Mouse (Mus musculus) stomach, postnatal 0 days (tissue): ENCODE results near the gene Gm5767. TPM values are rescaled to one million over a fixed set of nuclear protein-coding genes. Genes with fewer than 3 reads are reported as not detected.

Source experiments
- ATAC-seq: fragments of 200-750 bp; cut with Nextera tagmentation; 2 replicates; pipeline ENCODE4 v1.8.0; 2017; ENCODE audit not compliant: low FRiP score, low TSS enrichment
- DNase-seq: peaks from one replicate; pipeline ENCODE4 v3.0.0-alpha.2; 2016; ENCODE audit warnings: low spot score
- H3K27ac ChIP-seq: fragments of 300-500 bp; sonication (generic); replicated peaks from 2 replicates; pipeline ENCODE4 v1.5.1; 2014; ENCODE audit warnings: mild to moderate bottlenecking, control low read depth
- H3K27me3 ChIP-seq: fragments of 300-500 bp; sonication (generic); 2 replicates; pipeline ENCODE4 v1.6.1; 2014; ENCODE audit warnings: low read length; ENCODE audit not compliant: control insufficient read depth, insufficient read depth
- H3K36me3 ChIP-seq: fragments of 300-500 bp; sonication (generic); 2 replicates; pipeline ENCODE4 v1.6.1; 2014; ENCODE audit warnings: low read length, mixed read lengths; ENCODE audit not compliant: control insufficient read depth, insufficient read depth
- H3K4me1 ChIP-seq: fragments of 300-500 bp; sonication (generic); replicated peaks from 2 replicates; pipeline ENCODE4 v1.6.1; 2014; ENCODE audit warnings: antibody characterized with exemption; ENCODE audit not compliant: control insufficient read depth, insufficient read depth
- H3K4me2 ChIP-seq: fragments of 300-500 bp; sonication (generic); replicated peaks from 2 replicates; pipeline ENCODE4 v1.6.1; 2014; ENCODE audit warnings: low read depth, mild to moderate bottlenecking, control low read depth, moderate library complexity
- H3K4me3 ChIP-seq: fragments of 300-500 bp; sonication (generic); 2 replicates; pipeline ENCODE4 v1.5.1; 2014; ENCODE audit warnings: low read depth, low read length, control low read depth
- H3K9ac ChIP-seq: fragments of 300-500 bp; sonication (generic); 2 replicates; pipeline ENCODE4 v1.6.1; 2014; ENCODE audit warnings: mild to moderate bottlenecking, low read length, control low read depth, mixed read lengths
- H3K9me3 ChIP-seq: fragments of 300-500 bp; sonication (generic); 2 replicates; pipeline ENCODE4 v1.6.1; 2016; ENCODE audit warnings: low read length; ENCODE audit not compliant: control insufficient read depth
- CTCF ChIP-seq: IDR thresholded peaks from 2 replicates; pipeline ENCODE4 v1.5.1; 2016; ENCODE audit warnings: antibody characterized with exemption, low read depth, mild to moderate bottlenecking, moderate library complexity
- EP300 ChIP-seq: optimal IDR thresholded peaks from 2 replicates; pipeline ENCODE3; 2016; ENCODE audit warnings: antibody characterized with exemption
- WGBS: fragments of 180-500 bp; shearing (Covaris S2); extraction: QIAGEN DNeasy Blood & Tissue Kit; methylation state at CpG from one replicate; pipeline ENCODE4 v1.1.7; 2014; 5-methylcytosine and 5-hydroxymethylcytosine counted together
- polyA plus RNA-seq: library from polyadenylated mRNA; unstranded; fragments of >200 nt; fragmentation: Nextera tagmentation; extraction: Ambion mirVana; gene quantifications from 2 replicates; pipeline ENCODE4 v1.2.1, GENCODE M21; 2015

Gm5767 gene
- polyA plus RNA-seq, 1 experiment from 2014 or later, result not detected

DNA sequence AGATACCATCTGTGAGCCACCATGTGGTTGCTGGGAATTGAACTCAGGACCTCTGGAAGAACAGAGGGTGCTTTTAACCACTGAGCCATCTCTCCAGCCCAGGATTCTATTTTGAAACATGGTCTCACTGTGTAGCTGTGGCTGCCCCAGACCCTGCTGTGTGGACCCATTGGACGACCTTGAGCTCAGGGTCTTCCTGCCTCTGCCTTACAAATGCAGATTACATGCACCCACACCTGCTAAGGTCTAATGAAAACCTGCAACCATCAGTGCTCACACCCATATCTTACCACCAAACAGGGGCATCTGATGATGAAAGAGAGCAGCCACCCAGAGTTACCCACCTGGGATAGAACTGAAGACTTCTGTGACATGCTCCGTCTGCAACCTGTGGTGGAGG lies 24.3 kb upstream of the Gm5767 start:
- no peaks in the 10 kb centered on the region for H3K9me3 ChIP-seq
- no peaks in the 10 kb centered on the region for H3K27me3 ChIP-seq
- no peaks in the 10 kb centered on the region for H3K4me1 ChIP-seq
- WGBS, result 83% methylated on average over 2 of the region's 2 CpGs
- H3K36me3 ChIP-seq, result peaks cover 22% of the 10 kb centered on the region
- TF ChIP-seq CTCF (no peak), EP300 (no peak)
- H3K4me2 ChIP-seq, result no peak overlapping the region
- H3K4me3 ChIP-seq, result no peak overlapping the region
- ATAC-seq (no peak), DNase-seq (no peak)
- H3K9ac ChIP-seq, result no peak overlapping the region
- no peak overlapping the region for H3K27ac ChIP-seq

DNA sequence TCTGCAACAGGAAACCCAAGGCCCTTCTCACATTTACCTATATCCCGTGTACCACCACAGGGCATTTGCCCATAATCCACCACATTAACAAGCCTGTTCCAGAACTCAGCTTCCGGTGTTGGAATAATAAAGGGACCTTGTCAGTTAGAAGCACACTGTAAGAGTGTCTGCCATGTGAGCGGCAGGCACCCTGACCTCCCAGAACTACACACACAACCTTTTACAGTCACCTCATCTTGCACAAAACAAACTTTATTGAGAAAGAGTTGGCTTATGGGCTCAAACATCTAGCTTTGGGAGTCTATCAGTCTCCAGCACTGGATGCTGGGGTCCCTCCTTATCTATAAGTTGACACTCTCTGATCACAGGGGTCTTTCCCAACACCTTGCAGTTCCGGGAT lies 22.2 kb upstream of the Gm5767 start:
- H3K27me3 ChIP-seq, result no peaks in the 10 kb centered on the region
- DNase-seq (no peak), ATAC-seq (no peak)
- 79% methylated on average over 4 of the region's 4 CpGs for WGBS
- TF ChIP-seq CTCF (no peak), EP300 (no peak)
- H3K36me3 ChIP-seq, result peaks cover 17% of the 10 kb centered on the region
- no peak overlapping the region for H3K4me2 ChIP-seq
- no peak overlapping the region for H3K27ac ChIP-seq
- no peaks in the 10 kb centered on the region for H3K9me3 ChIP-seq
- no peak overlapping the region for H3K9ac ChIP-seq
- H3K4me3 ChIP-seq, result no peak overlapping the region
- H3K4me1 ChIP-seq, result no peaks in the 10 kb centered on the region

GRCm38 (mm10) chr16:8658764-8659163 lies 21.8 kb upstream of the Gm5767 start:
- ATAC-seq (no peak), DNase-seq (no peak)
- Histone ChIP-seq H3K9me3 (no peaks in the 10 kb centered on the region), H3K36me3 (peaks cover 17% of the 10 kb centered on the region), H3K4me2 (no peak overlapping the region), H3K4me1 (no peaks in the 10 kb centered on the region), H3K27ac (no peak overlapping the region), H3K27me3 (no peaks in the 10 kb centered on the region), H3K4me3 (no peak overlapping the region), H3K9ac (no peak overlapping the region)
- TF ChIP-seq CTCF (no peak), EP300 (no peak)
- WGBS, result 92% methylated on average over 4 of the region's 4 CpGs

DNA sequence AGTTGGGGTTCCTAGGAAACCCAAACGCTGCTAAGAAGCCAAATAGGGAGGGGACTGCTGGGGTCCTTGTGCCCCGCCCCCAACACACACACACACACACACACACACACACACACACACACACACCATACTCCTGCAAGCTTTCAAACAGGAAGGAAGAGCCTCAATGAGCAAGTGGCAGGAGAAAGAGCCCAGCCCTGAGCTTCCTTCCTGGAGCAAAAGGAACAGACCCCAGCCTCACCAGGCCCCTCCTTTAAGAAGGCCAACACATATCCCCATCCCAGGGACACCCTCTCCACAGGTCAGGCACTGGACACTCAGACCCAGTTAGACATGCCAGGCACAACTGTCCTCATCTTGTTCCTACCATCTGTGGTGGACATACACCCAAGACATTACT lies 17.5 kb upstream of the Gm5767 start:
- H3K4me2 ChIP-seq, result no peak overlapping the region
- no peaks in the 10 kb centered on the region for H3K9me3 ChIP-seq
- H3K27me3 ChIP-seq, result no peaks in the 10 kb centered on the region
- no peak for TF ChIP-seq EP300
- TF ChIP-seq CTCF, result no peak
- H3K4me1 ChIP-seq, result peaks cover 8% of the 10 kb centered on the region
- WGBS, result 67% methylated on average over 2 of the region's 2 CpGs
- no peak overlapping the region for H3K27ac ChIP-seq
- DNase-seq (no peak), ATAC-seq (no peak)
- H3K36me3 ChIP-seq, result peaks cover 5% of the 10 kb centered on the region
- no peak overlapping the region for H3K4me3 ChIP-seq
- H3K9ac ChIP-seq, result no peak overlapping the region

- DNase-seq (no peak), ATAC-seq (no peak)
- 86% methylated on average over 24 of the region's 24 CpGs for WGBS
- Histone ChIP-seq H3K9ac (no peak overlapping the region), H3K4me1 (peaks cover 8% of the 10 kb centered on the region), H3K9me3 (no peaks in the 10 kb centered on the region), H3K27me3 (no peaks in the 10 kb centered on the region), H3K4me3 (no peak overlapping the region), H3K4me2 (no peak overlapping the region), H3K36me3 (peaks cover 5% of the 10 kb centered on the region), H3K27ac (no peak overlapping the region)
- TF ChIP-seq CTCF, result no peak
- TF ChIP-seq EP300, result no peak
These were observed 16.7 kb upstream of the Gm5767 start for GRCm38 (mm10) chr16:8663606-8664539.

DNA sequence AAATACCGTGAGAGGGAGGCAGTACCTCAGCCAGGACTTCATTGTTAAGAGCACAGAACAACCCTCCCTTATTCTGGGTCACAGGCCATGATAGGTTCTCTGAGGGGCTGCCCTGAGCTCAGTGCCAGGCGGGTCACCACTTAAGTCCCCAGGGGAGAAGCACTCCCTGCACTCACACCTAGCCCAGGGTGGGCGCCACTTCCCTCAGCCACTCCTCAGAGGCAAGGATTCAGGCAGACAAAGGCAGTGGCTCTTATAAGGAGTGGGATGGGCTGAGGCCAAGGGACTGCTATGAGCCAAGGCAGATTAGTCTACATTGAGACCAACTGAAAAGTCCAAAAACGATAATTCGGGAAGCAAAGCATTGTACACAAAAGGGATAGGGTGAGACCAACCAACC lies 15.2 kb upstream of the Gm5767 start:
- DNase-seq (no peak), ATAC-seq (no peak)
- Histone ChIP-seq H3K4me2 (no peak overlapping the region), H3K4me3 (no peak overlapping the region), H3K9me3 (no peaks in the 10 kb centered on the region), H3K27me3 (no peaks in the 10 kb centered on the region), H3K36me3 (no peaks in the 10 kb centered on the region; the same call in 1 of the 2 replicates), H3K9ac (0 out of 2 replicates have a peak overlapping the region, but pooled peaks have one; percentile 2), H3K27ac (0 out of 2 replicates have a peak overlapping the region, but pooled peaks have one; percentile 67), H3K4me1 (peaks cover 13% of the 10 kb centered on the region)
- TF ChIP-seq CTCF (no peak), EP300 (no peak)
- 77% methylated on average over 5 of the region's 5 CpGs for WGBS
